Mouse (Mus musculus) midbrain, embryonic 10.5 days (tissue): ENCODE measurements around the gene Cep250. TPM values are rescaled to one million over a fixed set of nuclear protein-coding genes. Genes with fewer than 3 reads are reported as not detected.
"Not testable (repeated sequence)": the region's sequence is repeated elsewhere in the genome, so short reads cannot be mapped to it uniquely, and the experiment has no call there.

ENCODE experiments used
- DNase-seq: peaks from one replicate; pipeline ENCODE4 v3.0.0-alpha.2; 2017; ENCODE audit warnings: low spot score
- H3K27ac ChIP-seq: fragments of 300-500 bp; sonication (generic); replicated peaks from 2 replicates; pipeline ENCODE4 v1.5.1; 2016; ENCODE audit warnings: mild to moderate bottlenecking
- H3K27me3 ChIP-seq: fragments of 300-500 bp; sonication (generic); 2 replicates; pipeline ENCODE4 v1.6.1; 2016; ENCODE audit warnings: low read depth, mild to moderate bottlenecking; ENCODE audit not compliant: poor library complexity, severe bottlenecking
- H3K36me3 ChIP-seq: fragments of 300-500 bp; sonication (generic); 2 replicates; pipeline ENCODE4 v1.6.1; 2016; ENCODE audit warnings: mild to moderate bottlenecking, moderate library complexity
- H3K4me1 ChIP-seq: fragments of 300-500 bp; sonication (generic); 2 replicates; pipeline ENCODE4 v1.6.1; 2016
- H3K4me3 ChIP-seq: fragments of 300-500 bp; sonication (generic); 2 replicates; pipeline ENCODE4 v1.5.1; 2016; ENCODE audit warnings: mild to moderate bottlenecking, moderate library complexity
- H3K9me3 ChIP-seq: fragments of 300-500 bp; sonication (generic); replicated peaks from 2 replicates; pipeline ENCODE4 v1.6.1; 2016; ENCODE audit warnings: mild to moderate bottlenecking
- WGBS: fragments of 180-500 bp; shearing (Covaris S2); methylation state at CpG from one replicate; pipeline ENCODE4 v1.1.7; 2016; 5-methylcytosine and 5-hydroxymethylcytosine counted together
- polyA plus RNA-seq: library from polyadenylated mRNA; unstranded; fragments of >200 nt; fragmentation: Nextera tagmentation; extraction: Ambion mirVana; gene quantifications from 2 replicates; pipeline ENCODE4 v1.2.1, GENCODE M21; 2016

Cep250 gene
- 24.1 and 24.3 TPM in 2 replicates for polyA plus RNA-seq

DNA sequence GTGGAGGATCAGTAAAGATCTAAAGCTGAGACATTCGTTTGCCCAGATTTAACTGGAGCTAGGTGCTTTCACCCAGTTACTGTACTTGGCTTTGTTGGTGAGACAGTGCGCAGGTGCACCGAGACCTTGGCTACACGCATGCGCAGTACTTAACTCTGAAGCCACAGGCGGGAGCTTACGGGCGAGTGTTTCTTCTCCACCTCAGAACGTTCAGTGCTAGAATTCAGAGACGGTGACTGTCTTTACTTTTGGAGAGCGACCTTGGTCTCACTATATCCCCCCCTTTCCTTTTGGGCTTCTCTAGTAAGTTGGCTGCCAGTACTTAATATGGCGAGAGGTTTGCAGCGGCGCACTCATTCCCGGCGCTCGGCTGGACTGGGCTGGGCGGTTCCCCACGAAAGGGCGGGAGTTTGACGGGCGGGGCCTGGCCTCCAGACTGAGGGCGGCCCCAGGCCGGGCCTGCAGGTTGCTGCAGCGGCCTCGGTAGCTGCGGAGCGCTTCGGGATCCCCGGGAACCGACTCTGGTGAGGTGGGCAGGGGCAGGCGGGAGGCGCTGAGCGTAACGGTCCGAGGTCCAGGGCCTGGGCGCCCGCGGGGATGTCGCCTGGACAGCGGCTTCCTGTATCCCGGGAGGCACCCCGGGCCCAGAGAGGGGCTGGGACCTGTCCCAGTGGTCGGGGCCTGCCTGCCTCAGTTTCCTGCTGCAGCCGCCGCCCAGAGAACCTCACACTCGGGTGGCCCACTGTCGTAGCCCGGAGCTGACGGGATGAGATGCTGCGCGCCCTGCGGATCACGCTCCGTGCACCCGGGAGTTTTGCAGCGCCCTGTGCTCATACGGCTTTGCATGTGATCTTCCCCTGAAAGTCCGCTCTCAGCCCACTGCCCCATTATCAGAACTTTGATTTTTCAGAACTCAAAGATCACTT, at the start of gene Cep250:
Gene Cep250, plus strand, starts transcription at position 325 of the 926 bp plus-strand sequence.
- Histone ChIP-seq H3K4me3 (peak within 1 kb of the TSS; percentile 87), H3K27me3 (no peaks in the 10 kb centered on the region), H3K27ac (peak within 1 kb of the TSS; percentile 98), H3K36me3 (peaks cover 17% of the 10 kb centered on the region), H3K9me3 (no peaks in the 10 kb centered on the region), H3K4me1 (peaks cover 10% of the 10 kb centered on the region)
- under 1% methylated on average over 58 of the region's 59 CpGs for WGBS
- DNase-seq = peak; percentile 93

DNA sequence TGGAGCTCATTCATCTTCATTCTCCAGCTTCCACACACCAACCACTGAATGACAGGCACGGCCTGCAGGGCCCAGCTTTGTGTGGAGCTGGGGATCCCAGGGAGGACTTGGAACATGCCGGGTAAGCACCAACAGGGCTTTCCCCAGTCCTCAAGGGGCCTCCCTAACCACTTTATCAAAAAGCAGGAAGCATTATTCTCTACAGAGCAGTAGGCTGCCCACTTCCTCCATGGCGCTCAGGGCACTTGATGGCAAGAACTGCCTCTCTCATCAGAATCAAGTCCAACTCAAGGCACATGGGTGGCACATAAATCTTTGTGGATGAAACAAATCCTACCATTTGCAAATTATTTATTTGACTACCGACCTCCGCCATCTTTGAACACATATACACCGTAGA, 41.6 kb upstream of the Cep250 start:
- 94% methylated on average over 6 of the region's 6 CpGs for whole genome bisulfite sequencing
- H3K9me3 ChIP-seq = no peaks in the 10 kb centered on the region
- no peak overlapping the region for H3K4me3 ChIP-seq
- peaks cover 70% of the 10 kb centered on the region for H3K36me3 ChIP-seq
- no peaks in the 10 kb centered on the region for H3K4me1 ChIP-seq
- no peaks in the 10 kb centered on the region for H3K27me3 ChIP-seq
- H3K27ac ChIP-seq = no peak overlapping the region
- no peak for DNase-seq

DNA sequence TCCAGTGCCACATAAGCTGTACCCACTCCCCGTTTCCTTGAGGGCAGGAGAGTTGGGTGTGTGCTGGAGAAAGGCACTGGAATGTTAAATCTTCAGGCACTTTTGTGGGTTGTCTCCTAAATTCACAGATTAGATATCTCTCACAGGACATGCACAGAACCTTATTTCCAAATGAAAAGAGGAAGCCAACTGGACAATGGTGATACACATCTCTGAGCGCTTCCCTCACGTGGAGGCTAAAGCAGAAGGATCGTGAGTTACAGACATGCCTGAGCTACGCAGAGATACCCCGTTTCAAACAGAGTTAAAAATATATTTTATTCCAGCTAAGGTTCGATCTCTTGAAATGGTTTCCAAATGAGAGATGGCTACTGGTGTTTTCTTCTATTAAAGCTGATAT, 33.1 kb upstream of the Cep250 start:
- Histone ChIP-seq H3K36me3 (peaks cover 51% of the 10 kb centered on the region), H3K4me1 (no peaks in the 10 kb centered on the region), H3K27ac (no peak overlapping the region), H3K9me3 (no peaks in the 10 kb centered on the region), H3K27me3 (no peaks in the 10 kb centered on the region), H3K4me3 (no peak overlapping the region)
- 95% methylated on average over 7 of the region's 7 CpGs for WGBS
- no peak for DNase-seq

DNA sequence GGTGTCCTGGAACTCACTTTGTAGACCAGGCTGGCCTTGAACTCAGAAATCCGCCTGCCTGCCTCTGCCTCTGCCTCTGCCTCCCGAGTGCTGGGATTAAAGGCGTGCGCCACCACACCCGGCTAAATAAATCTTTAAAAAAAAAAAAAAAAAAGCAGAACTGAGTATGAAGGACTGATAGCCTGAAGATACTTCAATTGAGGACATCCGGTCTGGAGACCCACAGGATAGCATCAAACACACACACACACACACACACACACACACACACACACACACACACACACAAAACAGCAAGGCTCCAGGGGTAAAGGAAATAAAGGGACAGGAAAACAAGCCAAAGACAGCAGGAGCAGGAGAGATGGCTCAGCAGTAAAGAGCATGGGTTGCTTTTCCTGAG, 31.0 kb upstream of the Cep250 start:
- H3K27ac ChIP-seq, H3K27me3 ChIP-seq, H3K4me3 ChIP-seq, H3K9me3 ChIP-seq, DNase-seq: not testable (repeated sequence)
- 94% methylated on average over 6 of the region's 6 CpGs for WGBS
- H3K36me3 ChIP-seq = peaks cover 35% of the 10 kb centered on the region
- peaks cover 12% of the 10 kb centered on the region for H3K4me1 ChIP-seq

DNA sequence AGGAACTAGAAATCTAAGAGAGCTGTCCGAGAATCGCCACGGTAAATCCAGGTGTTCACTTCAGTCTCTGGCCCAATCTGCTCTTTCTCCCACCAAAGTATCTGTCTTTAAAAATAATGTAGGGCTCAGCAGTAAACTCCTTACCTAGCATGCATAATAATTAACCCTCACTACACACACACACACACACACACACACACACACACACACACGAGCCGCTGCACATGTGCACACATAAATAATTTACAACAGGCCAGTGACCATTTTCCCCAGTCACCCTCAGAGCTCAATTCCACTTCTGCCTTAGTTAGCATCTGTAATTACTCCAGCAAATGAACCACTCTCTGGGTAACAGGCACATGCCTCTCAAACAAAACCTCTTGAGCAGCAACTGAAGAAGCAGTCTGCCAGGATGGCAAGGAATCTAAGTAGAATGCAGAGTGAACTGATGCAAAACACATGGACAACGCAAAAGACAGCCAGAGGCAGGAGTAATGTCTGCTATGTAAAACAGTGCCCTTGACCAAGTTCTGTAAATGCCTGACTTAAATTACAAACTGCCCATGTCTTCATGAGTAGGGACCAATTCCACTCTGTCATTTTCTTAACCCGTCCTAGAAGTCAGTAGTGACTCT, 27.4 kb upstream of the Cep250 start:
- Histone ChIP-seq H3K4me1 (peaks cover 19% of the 10 kb centered on the region), H3K9me3 (no peaks in the 10 kb centered on the region), H3K4me3 (peak overlapping the region; percentile 74), H3K36me3 (peaks cover 17% of the 10 kb centered on the region), H3K27ac (no peak overlapping the region), H3K27me3 (no peaks in the 10 kb centered on the region)
- 85% methylated on average over 7 of the region's 7 CpGs for WGBS
- DNase-seq = no peak

DNA sequence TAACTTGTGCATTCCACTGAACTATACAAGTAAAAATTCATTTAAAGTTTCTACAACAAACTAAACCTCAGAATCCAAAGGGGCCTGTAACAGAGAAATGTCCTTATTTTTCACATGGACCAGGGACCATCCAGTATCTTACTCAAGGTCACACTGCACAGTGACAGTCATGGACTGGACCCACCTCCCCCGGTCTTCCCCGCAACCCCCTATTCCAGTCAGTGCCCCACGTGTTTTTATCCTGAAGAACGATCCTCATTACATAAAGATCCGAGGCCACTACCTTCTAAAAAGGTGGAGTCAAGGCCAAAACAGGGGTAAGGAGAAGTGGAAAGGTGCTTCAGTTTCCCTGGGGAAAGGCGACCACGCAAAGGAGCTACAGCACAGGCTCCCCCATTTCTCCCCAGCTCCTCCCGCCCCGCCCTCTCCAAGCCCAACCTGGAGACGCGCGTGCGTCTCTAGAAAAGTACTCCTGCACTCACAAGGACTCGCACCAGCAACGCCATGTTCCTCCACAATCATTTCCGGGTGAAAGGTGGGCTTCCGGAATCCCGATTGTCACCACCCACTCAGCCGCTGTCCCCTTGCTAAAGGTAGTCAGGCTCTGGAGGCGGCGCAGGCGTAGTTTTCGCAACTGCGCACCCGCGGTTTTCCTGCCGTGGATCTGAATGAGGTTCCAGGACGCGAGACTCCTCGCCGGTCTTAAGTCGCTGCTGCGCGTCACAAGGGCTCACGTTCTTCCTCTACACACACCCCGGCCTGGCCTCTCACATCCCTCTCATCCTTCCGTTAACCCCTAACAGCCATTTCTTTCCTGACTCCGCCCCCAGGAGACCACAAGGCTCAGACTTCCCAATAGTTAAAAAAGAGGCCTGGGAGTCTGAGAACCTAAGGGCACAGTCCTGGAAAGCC, 26.5 kb upstream of the Cep250 start, which contains the start of gene Uqcc1:
Gene Uqcc1, minus strand, starts transcription at position 780 of the 912 bp plus-strand sequence.
- under 1% methylated on average over 38 of the region's 38 CpGs for WGBS
- DNase-seq = peak; percentile 91
- peaks cover 7% of the 10 kb centered on the region for H3K36me3 ChIP-seq

DNA sequence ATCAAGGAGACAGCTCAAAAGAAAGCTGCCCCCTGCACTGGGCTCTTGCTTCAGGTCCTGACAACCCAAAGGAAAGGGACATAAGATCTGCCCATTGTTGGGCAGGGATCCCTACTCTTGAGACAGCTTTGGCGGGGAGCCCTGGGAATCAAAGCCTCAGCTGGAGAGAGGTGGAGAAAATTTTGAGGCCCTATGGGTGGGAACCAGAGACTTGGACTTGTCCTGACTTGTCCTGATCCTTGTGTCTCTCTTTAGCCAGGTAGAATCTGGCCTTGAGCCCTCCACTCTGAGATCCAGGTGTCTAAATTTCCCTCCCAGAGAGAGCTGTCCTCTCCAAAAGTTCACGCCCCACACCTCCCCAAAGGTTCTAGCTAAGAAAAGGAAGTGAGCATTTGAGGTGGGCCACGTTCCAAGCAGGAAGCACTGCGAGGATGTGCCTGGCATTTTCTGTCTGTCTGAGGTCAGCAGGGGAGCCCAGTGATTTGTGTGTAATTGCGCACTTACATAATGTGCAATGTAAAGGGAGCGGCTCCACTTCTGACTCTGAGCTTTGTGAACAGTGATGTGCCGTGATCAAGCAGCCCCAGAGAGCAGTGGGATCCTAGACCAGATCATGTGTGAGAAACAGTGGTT, 16.2 kb upstream of the Cep250 start:
- peaks cover 11% of the 10 kb centered on the region for H3K27me3 ChIP-seq
- no peak for DNase-seq
- no peaks in the 10 kb centered on the region for H3K36me3 ChIP-seq
- no peak overlapping the region for H3K4me3 ChIP-seq
- H3K4me1 ChIP-seq = peaks cover 22% of the 10 kb centered on the region
- no peaks in the 10 kb centered on the region for H3K9me3 ChIP-seq
- no peak overlapping the region for H3K27ac ChIP-seq
- 79% methylated on average over 7 of the region's 7 CpGs for WGBS

More for the DNA sequence above, 26.5 kb upstream of the Cep250 start, which contains the start of gene Uqcc1:
- no peaks in the 10 kb centered on the region for H3K27me3 ChIP-seq
- H3K4me3 ChIP-seq = peak within 1 kb of the TSS; percentile 74
- peak within 1 kb of the TSS; percentile 92 for H3K27ac ChIP-seq
- no peaks in the 10 kb centered on the region for H3K9me3 ChIP-seq
- H3K4me1 ChIP-seq = peaks cover 19% of the 10 kb centered on the region

DNA sequence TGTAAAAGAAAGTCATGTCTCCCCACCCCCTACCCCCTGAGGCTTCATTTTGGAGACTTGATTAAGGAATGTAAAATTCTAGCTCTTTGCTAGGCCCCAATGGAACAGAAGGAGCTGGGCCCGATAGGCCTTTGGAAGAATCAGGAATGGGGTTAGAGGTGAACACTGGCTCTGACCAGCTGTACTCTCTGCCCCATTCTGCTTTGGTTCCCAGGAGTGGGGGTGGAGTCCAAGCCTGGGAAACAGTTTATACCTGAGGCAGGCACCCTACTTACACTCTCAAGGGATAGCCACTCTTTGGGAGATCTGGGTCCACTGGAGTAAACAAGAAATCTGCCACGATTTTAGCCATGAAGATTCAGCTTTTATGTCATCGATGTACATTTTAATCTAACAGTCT, 15.6 kb upstream of the Cep250 start, which contains the start of gene Gm15557:
Gene Gm15557, plus strand, starts transcription at position 48 of the 400 bp plus-strand sequence.
- Histone ChIP-seq H3K27ac (no peak within 1 kb of the TSS), H3K4me3 (no peak within 1 kb of the TSS), H3K36me3 (no peaks in the 10 kb centered on the region), H3K27me3 (peaks cover 11% of the 10 kb centered on the region), H3K4me1 (peaks cover 29% of the 10 kb centered on the region), H3K9me3 (no peaks in the 10 kb centered on the region)
- WGBS = 86% methylated on average over 3 of the region's 3 CpGs
- DNase-seq = no peak

DNA sequence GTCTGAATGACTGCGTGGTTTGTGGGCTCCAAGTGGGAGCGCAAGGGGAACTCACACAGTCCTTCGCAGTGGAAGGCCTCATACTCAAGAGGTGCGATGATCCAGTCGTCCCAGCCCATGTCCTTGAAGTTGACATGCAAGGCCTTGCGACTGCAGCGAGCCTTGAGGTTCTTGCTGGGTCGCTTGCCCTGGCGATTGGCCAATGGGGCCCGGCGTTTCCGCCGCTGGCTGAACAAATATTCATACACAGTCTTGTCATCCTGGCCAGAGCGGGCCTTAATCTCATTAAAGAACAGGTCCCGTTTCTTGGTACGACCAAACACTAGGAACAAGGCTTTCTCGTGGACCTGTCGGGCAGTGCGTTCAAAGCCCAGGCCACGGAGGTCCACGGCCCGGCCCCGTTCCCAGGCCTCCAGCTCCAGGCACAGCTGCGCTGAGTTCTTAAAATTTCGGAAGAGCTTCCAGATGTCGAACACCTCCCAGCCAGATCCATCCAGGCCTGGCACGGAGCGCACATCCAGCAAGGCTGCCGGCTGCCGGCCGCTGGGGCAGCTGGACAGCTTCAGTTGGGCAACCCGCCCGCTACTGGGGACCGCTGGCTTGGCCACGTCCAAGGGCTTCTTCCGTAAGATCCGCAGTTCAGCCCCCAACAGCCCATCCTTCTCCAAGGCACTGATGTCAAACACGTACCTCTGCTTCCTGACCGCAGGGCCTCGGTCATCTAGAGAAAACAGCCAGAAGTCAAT, 14.4 kb upstream of the Cep250 start:
- no peak overlapping the region for H3K4me3 ChIP-seq
- H3K27me3 ChIP-seq = peaks cover 11% of the 10 kb centered on the region
- no peaks in the 10 kb centered on the region for H3K36me3 ChIP-seq
- 95% methylated on average over 40 of the region's 40 CpGs for WGBS
- no peak overlapping the region for H3K27ac ChIP-seq
- peaks cover 41% of the 10 kb centered on the region for H3K4me1 ChIP-seq
- no peak for DNase-seq
- no peaks in the 10 kb centered on the region for H3K9me3 ChIP-seq

DNA sequence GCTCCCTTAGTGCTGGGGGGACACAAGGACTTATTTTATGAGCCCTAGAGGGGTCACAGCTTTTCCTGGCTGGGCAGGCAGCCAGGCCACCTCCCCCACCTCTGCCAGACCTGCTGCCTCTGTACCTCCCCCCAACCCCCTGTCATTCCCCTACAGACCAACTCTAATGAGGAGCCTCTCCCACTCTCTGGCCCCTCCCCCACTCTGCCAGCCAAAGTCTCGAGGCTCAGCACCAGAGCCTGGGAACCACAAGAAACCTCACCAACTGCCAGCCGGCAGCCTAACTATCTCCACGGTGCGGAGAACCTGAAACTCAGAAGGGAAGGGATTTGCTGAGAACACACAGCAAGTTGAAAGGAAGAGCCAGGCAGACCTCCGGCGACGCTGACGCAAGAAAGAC, 12.8 kb upstream of the Cep250 start:
- Histone ChIP-seq H3K4me3 (peak overlapping the region; percentile 34), H3K27ac (peak overlapping the region; percentile 69), H3K36me3 (no peaks in the 10 kb centered on the region), H3K9me3 (no peaks in the 10 kb centered on the region), H3K27me3 (peaks cover 11% of the 10 kb centered on the region), H3K4me1 (peaks cover 44% of the 10 kb centered on the region)
- DNase-seq = peak; percentile 35
- WGBS = 2% methylated on average over 8 of the region's 8 CpGs

DNA sequence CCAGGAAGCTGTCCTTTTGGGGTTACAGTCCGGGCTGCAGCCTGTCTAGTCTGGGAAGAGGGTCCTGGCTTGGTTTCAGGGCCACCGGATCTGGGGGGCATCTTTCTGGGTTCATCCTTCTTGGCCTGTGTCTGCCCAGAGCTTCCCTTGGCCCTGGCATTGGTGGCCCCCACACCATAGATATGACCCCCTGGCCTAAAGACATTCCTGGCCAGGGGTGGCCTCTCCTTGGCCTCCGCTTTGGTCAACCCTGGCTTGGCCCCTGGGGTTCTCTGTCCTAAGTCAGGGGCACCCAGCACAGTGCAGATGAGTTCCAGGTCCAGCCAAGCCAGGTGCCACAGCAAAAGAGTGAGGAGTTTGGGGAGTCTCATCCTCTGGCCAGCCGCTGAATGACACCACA, 11.6 kb upstream of the Cep250 start:
- H3K27me3 ChIP-seq = peaks cover 11% of the 10 kb centered on the region
- WGBS = 77% methylated on average over 4 of the region's 4 CpGs
- no peaks in the 10 kb centered on the region for H3K36me3 ChIP-seq
- no peaks in the 10 kb centered on the region for H3K9me3 ChIP-seq
- no peak overlapping the region for H3K4me3 ChIP-seq
- peak overlapping the region; percentile 52 for H3K27ac ChIP-seq
- peaks cover 44% of the 10 kb centered on the region for H3K4me1 ChIP-seq
- DNase-seq = no peak
